Mouse (Mus musculus) forebrain, embryonic 13.5 days (tissue): ENCODE data around the gene Rbm41. TPM values are rescaled to one million over a fixed set of nuclear protein-coding genes. Genes with fewer than 3 reads are reported as not detected.

Experiments used
- ATAC-seq: fragments of 200-750 bp; cut with Nextera tagmentation; 2 replicates; pipeline ENCODE4 v1.8.0; 2017
- H3K27ac ChIP-seq: fragments of 300-500 bp; sonication (generic); 2 replicates; pipeline ENCODE4 v1.5.1; 2015; ENCODE audit warnings: inconsistent platforms, mild to moderate bottlenecking, moderate library complexity
- H3K27me3 ChIP-seq: fragments of 300-500 bp; sonication (generic); 2 replicates; pipeline ENCODE4 v1.6.1; 2015; ENCODE audit warnings: mild to moderate bottlenecking, inconsistent platforms
- H3K36me3 ChIP-seq: fragments of 300-500 bp; sonication (generic); 2 replicates; pipeline ENCODE4 v1.6.1; 2015; ENCODE audit warnings: mild to moderate bottlenecking, inconsistent platforms; ENCODE audit not compliant: poor library complexity, severe bottlenecking
- H3K4me1 ChIP-seq: fragments of 300-500 bp; sonication (generic); 2 replicates; pipeline ENCODE4 v1.6.1; 2015; ENCODE audit warnings: inconsistent platforms
- H3K4me2 ChIP-seq: fragments of 300-500 bp; sonication (generic); 2 replicates; pipeline ENCODE4 v1.6.1; 2015; ENCODE audit warnings: inconsistent platforms, mild to moderate bottlenecking, moderate library complexity
- H3K4me3 ChIP-seq: fragments of 300-500 bp; sonication (generic); 2 replicates; pipeline ENCODE4 v1.5.1; 2015; ENCODE audit warnings: mild to moderate bottlenecking, inconsistent platforms
- H3K9ac ChIP-seq: fragments of 300-500 bp; sonication (generic); 2 replicates; pipeline ENCODE4 v1.6.1; 2015; ENCODE audit warnings: mild to moderate bottlenecking, inconsistent platforms
- H3K9me3 ChIP-seq: fragments of 300-500 bp; sonication (generic); replicated peaks from 2 replicates; pipeline ENCODE4 v1.6.1; 2016; ENCODE audit warnings: inconsistent platforms
- WGBS: fragments of 180-500 bp; shearing (Covaris S2); methylation state at CpG from one replicate; pipeline ENCODE4 v1.1.7; 2015; 5-methylcytosine and 5-hydroxymethylcytosine counted together
- polyA plus RNA-seq: library from polyadenylated mRNA; unstranded; fragments of >200 nt; fragmentation: Nextera tagmentation; extraction: Ambion mirVana; gene quantifications from 2 replicates; pipeline ENCODE4 v1.2.1, GENCODE M21; 2015

The Rbm41 gene
- polyA plus RNA-seq, 1 experiment from 2014 or later = 6.9 TPM

GRCm38 (mm10) chrX:139870300-139870711 is 128.1 kb downstream of the Rbm41 start:
- Histone ChIP-seq H3K9me3 (no peaks in the 10 kb centered on the region), H3K9ac (no peak overlapping the region), H3K4me3 (peak overlapping the region; percentile 55), H3K4me1 (no peaks in the 10 kb centered on the region), H3K4me2 (peak overlapping the region; percentile 72), H3K27ac (no peak overlapping the region), H3K36me3 (no peaks in the 10 kb centered on the region), H3K27me3 (peaks cover 14% of the 10 kb centered on the region; the same call in 1 of the 2 replicates)
- no peak; the same call in 1 of the 2 replicates for ATAC-seq
- 15% methylated on average over 15 of the region's 15 CpGs for WGBS

DNA sequence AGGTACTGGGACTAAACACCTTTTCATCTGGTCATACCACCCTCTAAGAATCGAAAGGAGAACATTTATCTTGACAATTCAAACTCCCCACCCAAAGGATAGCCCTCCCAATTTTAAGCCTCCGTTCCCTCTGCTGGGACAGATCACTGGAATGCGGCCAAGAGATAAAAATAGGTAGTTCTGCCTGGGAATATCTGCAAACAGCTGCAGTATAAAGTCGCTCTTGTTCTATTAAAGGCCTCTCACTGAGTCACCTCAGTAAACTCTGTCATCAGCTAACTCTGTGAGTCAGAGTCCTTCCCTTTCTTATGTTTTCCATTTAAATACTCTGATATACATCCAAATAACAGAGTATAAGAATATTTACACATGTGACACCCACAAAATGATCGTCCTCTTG is 139.0 kb downstream of the Rbm41 start:
- H3K27me3 ChIP-seq = no peaks in the 10 kb centered on the region
- H3K4me2 ChIP-seq = no peak overlapping the region
- no peak overlapping the region for H3K27ac ChIP-seq
- no peaks in the 10 kb centered on the region for H3K9me3 ChIP-seq
- H3K36me3 ChIP-seq = no peaks in the 10 kb centered on the region
- no peak overlapping the region for H3K4me3 ChIP-seq
- no peaks in the 10 kb centered on the region for H3K4me1 ChIP-seq
- ATAC-seq = no peak
- no peak overlapping the region for H3K9ac ChIP-seq
- WGBS = 85% methylated on average over 5 of the region's 5 CpGs

DNA sequence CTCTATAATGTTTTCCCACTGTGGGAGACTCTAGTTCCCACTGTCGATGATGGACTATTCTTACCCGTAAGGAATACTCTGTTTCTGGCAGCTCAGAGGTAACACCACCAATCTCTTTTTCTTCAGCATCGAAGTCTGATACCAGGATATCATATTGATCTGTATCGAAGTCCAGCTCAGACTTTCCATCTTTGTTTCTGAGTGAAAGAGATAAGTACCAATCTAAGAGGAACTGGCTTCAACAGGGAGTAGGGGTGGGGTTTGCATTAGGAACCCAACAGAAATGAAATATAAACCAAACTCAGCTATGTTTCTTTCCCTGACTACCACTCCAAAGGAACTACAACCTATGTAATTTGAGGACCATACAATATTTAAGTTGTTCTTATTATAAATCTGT is 143.6 kb downstream of the Rbm41 start:
- Histone ChIP-seq H3K36me3 (no peaks in the 10 kb centered on the region), H3K4me2 (no peak overlapping the region), H3K4me1 (no peaks in the 10 kb centered on the region), H3K27me3 (no peaks in the 10 kb centered on the region), H3K9ac (no peak overlapping the region), H3K4me3 (no peak overlapping the region), H3K9me3 (no peaks in the 10 kb centered on the region), H3K27ac (no peak overlapping the region)
- ATAC-seq = no peak
- 87% methylated on average over 4 of the region's 4 CpGs for WGBS

DNA sequence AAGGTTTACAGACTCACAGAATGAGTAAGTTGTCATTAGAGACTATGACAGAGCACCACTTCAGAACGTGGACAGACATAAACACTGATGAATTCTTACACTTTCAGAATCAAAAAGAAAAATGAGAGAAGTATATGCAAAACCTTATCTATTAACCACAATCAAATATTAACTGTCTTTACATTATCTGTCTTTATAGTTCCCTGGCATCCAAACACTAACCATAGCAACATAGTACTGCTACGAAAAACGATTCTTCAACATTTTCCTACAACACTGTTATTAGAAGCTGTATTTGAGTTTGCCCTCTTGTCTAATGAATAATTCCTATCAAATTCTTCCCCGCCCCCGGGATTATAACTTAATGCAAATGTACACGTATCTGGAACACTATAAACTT is 157.3 kb downstream of the Rbm41 start:
- ATAC-seq = no peak
- WGBS = 81% methylated on average over 6 of the region's 6 CpGs

More for the DNA sequence above, 157.3 kb downstream of the Rbm41 start:
- no peak overlapping the region for H3K27ac ChIP-seq
- no peaks in the 10 kb centered on the region for H3K27me3 ChIP-seq
- H3K4me1 ChIP-seq = no peaks in the 10 kb centered on the region
- no peaks in the 10 kb centered on the region for H3K9me3 ChIP-seq
- H3K4me3 ChIP-seq = no peak overlapping the region
- no peaks in the 10 kb centered on the region for H3K36me3 ChIP-seq
- H3K4me2 ChIP-seq = no peak overlapping the region
- no peak overlapping the region for H3K9ac ChIP-seq

Other genes starting within 250 kb of the Rbm41 start
- gene Ripply1, start 216.2 kb downstream of the Rbm41 start, polyA plus RNA-seq = not detected in 2 replicates
- 0.14 and 0.34 TPM in 2 replicates for gene Cldn2, start 197.8 kb downstream of the Rbm41 start, polyA plus RNA-seq
- 2.3 and 3.2 TPM in 2 replicates for gene Morc4, start 126.9 kb downstream of the Rbm41 start, polyA plus RNA-seq
- gene Nup62cl, start 64.1 kb upstream of the Rbm41 start, polyA plus RNA-seq = 2.1 and 2.7 TPM in 2 replicates
- gene Pih1h3b, start 64.3 kb upstream of the Rbm41 start, polyA plus RNA-seq = not detected in 2 replicates